Mouse (Mus musculus): ENCODE data around the gene Tm9sf4. TPM values are rescaled to one million over a fixed set of nuclear protein-coding genes. Genes with fewer than 3 reads are reported as not detected.

Tm9sf4 gene
- polyA plus RNA-seq, 1 experiment from 2014 or later: 77.9 TPM

DNA sequence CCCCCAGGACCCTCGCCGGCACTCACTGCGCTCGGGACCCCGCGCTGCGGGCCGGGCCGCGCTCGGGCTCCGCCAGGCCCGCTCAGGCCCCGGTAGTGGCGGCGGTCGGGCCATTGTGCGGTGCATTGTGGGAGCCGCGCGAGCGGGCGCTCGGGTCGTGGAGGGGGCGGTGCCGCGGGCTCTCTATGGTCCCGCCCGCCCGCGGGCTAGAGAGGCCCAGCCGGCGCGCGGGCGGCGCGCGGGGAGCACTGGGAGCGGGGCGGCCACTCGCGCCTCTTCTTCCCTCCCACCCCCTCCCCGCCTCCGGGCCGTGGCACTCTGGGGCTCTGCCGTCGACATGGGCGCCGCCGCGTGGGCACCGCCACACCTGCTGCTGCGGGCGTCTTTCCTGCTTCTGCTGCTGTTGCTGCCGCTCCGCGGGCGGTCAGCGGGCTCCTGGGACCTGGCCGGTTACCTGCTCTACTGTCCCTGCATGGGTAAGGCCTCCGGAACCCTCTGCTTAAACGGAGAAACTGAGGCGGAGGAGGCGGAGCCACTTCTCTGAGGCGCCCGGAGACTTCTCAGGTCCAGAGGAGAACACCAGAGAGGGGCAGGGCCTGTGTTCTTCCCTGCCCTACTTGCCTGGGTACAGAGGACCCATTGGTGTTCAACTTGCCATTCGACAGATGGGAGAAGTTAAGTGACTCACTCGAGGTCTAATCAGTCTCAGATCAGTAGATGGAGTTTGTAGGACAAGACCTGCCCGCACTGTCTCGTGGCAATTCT is 80.3 kb downstream of the Tm9sf4 start, which contains the start of the genes Plagl2 and Pofut1:
TSS of gene Plagl2 (minus strand) at position 177 of the 765 bp plus-strand sequence.
TSS of gene Pofut1 (plus strand) at position 284 of the 765 bp plus-strand sequence.
- peak within 1 kb of the TSS; percentile 87 for H3K27ac ChIP-seq (ENCODE audit: low read depth, low read length)
- WGBS: 1% methylated on average over 41 of the region's 72 CpGs
- peaks cover 3% of the 10 kb centered on the region for H3K4me1 ChIP-seq (replicated peaks; ENCODE audit: control insufficient read depth, insufficient read depth, low read length)
- peak within 1 kb of the TSS; percentile 98 for H3K4me3 ChIP-seq (ENCODE audit: low read depth, low read length)
- H3K4me2 ChIP-seq (replicated peaks; ENCODE audit: low read depth, low read length): peak within 1 kb of the TSS; percentile 85
- peak within 1 kb of the TSS; percentile 98 for H3K9ac ChIP-seq (ENCODE audit: low read depth, low read length)
- H3K9me3 ChIP-seq (ENCODE audit: control insufficient read depth, low read length): no peaks in the 10 kb centered on the region
- ATAC-seq (ENCODE audit: low FRiP score): peak; percentile 97
- H3K27me3 ChIP-seq (ENCODE audit: control insufficient read depth, insufficient read depth, low read length): no peaks in the 10 kb centered on the region
- no peaks in the 10 kb centered on the region for H3K36me3 ChIP-seq (ENCODE audit: control insufficient read depth, insufficient read depth, low read length)
- DNase-seq (ENCODE audit: low spot score): peak; percentile 95

GRCm38 (mm10) chr2:153242156-153242555 is 81.1 kb downstream of the Tm9sf4 start:
- H3K4me3 ChIP-seq (ENCODE audit: low read depth, low read length): peak overlapping the region; percentile 98
- H3K9ac ChIP-seq (ENCODE audit: low read depth, low read length): peak overlapping the region; percentile 98
- no peaks in the 10 kb centered on the region for H3K36me3 ChIP-seq (ENCODE audit: control insufficient read depth, insufficient read depth, low read length)
- DNase-seq (ENCODE audit: low spot score) (no peak), ATAC-seq (ENCODE audit: low FRiP score) (no peak)
- H3K4me1 ChIP-seq (replicated peaks; ENCODE audit: control insufficient read depth, insufficient read depth, low read length): peaks cover 3% of the 10 kb centered on the region
- H3K9me3 ChIP-seq (ENCODE audit: control insufficient read depth, low read length): no peaks in the 10 kb centered on the region
- peak overlapping the region; percentile 85 for H3K4me2 ChIP-seq (replicated peaks; ENCODE audit: low read depth, low read length)
- H3K27me3 ChIP-seq (ENCODE audit: control insufficient read depth, insufficient read depth, low read length): no peaks in the 10 kb centered on the region
- WGBS: 71% methylated on average over 6 of the region's 6 CpGs
- H3K27ac ChIP-seq (ENCODE audit: low read depth, low read length): no peak overlapping the region

GRCm38 (mm10) chr2:153249751-153250150 is 88.6 kb downstream of the Tm9sf4 start:
- no peak overlapping the region for H3K9ac ChIP-seq (ENCODE audit: low read depth, low read length)
- no peaks in the 10 kb centered on the region for H3K9me3 ChIP-seq (ENCODE audit: control insufficient read depth, low read length)
- H3K36me3 ChIP-seq (ENCODE audit: control insufficient read depth, insufficient read depth, low read length): peaks cover 3% of the 10 kb centered on the region; the same call in 1 of the 2 replicates
- DNase-seq (ENCODE audit: low spot score): no peak
- no peak for ATAC-seq (ENCODE audit: low FRiP score)
- no peak overlapping the region for H3K4me3 ChIP-seq (ENCODE audit: low read depth, low read length)
- 93% methylated on average over 5 of the region's 5 CpGs for WGBS
- H3K27me3 ChIP-seq (ENCODE audit: control insufficient read depth, insufficient read depth, low read length): no peaks in the 10 kb centered on the region
- H3K27ac ChIP-seq (ENCODE audit: low read depth, low read length): no peak overlapping the region
- H3K4me2 ChIP-seq (replicated peaks; ENCODE audit: low read depth, low read length): no peak overlapping the region
- no peaks in the 10 kb centered on the region for H3K4me1 ChIP-seq (replicated peaks; ENCODE audit: control insufficient read depth, insufficient read depth, low read length)

GRCm38 (mm10) chr2:153256604-153257003 is 95.5 kb downstream of the Tm9sf4 start:
- no peak for DNase-seq (ENCODE audit: low spot score)
- no peaks in the 10 kb centered on the region for H3K9me3 ChIP-seq (ENCODE audit: control insufficient read depth, low read length)
- H3K4me2 ChIP-seq (replicated peaks; ENCODE audit: low read depth, low read length): no peak overlapping the region
- no peak overlapping the region for H3K4me3 ChIP-seq (ENCODE audit: low read depth, low read length)
- no peak for ATAC-seq (ENCODE audit: low FRiP score)
- WGBS: 94% methylated on average over 2 of the region's 2 CpGs
- no peaks in the 10 kb centered on the region for H3K4me1 ChIP-seq (replicated peaks; ENCODE audit: control insufficient read depth, insufficient read depth, low read length)
- no peak overlapping the region for H3K9ac ChIP-seq (ENCODE audit: low read depth, low read length)
- H3K27me3 ChIP-seq (ENCODE audit: control insufficient read depth, insufficient read depth, low read length): no peaks in the 10 kb centered on the region
- H3K27ac ChIP-seq (ENCODE audit: low read depth, low read length): no peak overlapping the region
- H3K36me3 ChIP-seq (ENCODE audit: control insufficient read depth, insufficient read depth, low read length): no peaks in the 10 kb centered on the region

- Histone ChIP-seq H3K36me3 (ENCODE audit: control insufficient read depth, insufficient read depth, low read length) (0 out of 2 replicates have a peak, but pooled peaks cover 5% of the 10 kb centered on the region), H3K9me3 (ENCODE audit: control insufficient read depth, low read length) (no peaks in the 10 kb centered on the region), H3K9ac (ENCODE audit: low read depth, low read length) (no peak overlapping the region), H3K4me2 (replicated peaks; ENCODE audit: low read depth, low read length) (no peak overlapping the region), H3K4me1 (replicated peaks; ENCODE audit: control insufficient read depth, insufficient read depth, low read length) (no peaks in the 10 kb centered on the region), H3K4me3 (ENCODE audit: low read depth, low read length) (no peak overlapping the region), H3K27ac (ENCODE audit: low read depth, low read length) (no peak overlapping the region), H3K27me3 (ENCODE audit: control insufficient read depth, insufficient read depth, low read length) (no peaks in the 10 kb centered on the region)
- no peak for ATAC-seq (ENCODE audit: low FRiP score)
- 89% methylated on average over 12 of the region's 12 CpGs for WGBS
- no peak for DNase-seq (ENCODE audit: low spot score)
Observed at GRCm38 (mm10) chr2:153259030-153259863, 98.1 kb downstream of the Tm9sf4 start.

Other genes with a start within 250 kb of the Tm9sf4 start
- not detected in 2 replicates for gene Mylk2, start 250.0 kb upstream of the Tm9sf4 start, polyA plus RNA-seq (2014; fragmentation: Nextera tagmentation; extraction: Ambion mirVana)
- 1.7 and 1.9 TPM in 2 replicates for gene Foxs1, start 228.1 kb upstream of the Tm9sf4 start, polyA plus RNA-seq (2014; fragmentation: Nextera tagmentation; extraction: Ambion mirVana)
- gene Dusp15, start 209.6 kb upstream of the Tm9sf4 start, polyA plus RNA-seq (2014; fragmentation: Nextera tagmentation; extraction: Ambion mirVana): 1.4 and 2.3 TPM in 2 replicates
- 1.4 and 1.7 TPM in 2 replicates for gene Ttll9, start 198.8 kb upstream of the Tm9sf4 start, polyA plus RNA-seq (2014; fragmentation: Nextera tagmentation; extraction: Ambion mirVana)
- gene Pdrg1, start 145.9 kb upstream of the Tm9sf4 start, polyA plus RNA-seq (2014; fragmentation: Nextera tagmentation; extraction: Ambion mirVana): 71.1 and 96.5 TPM in 2 replicates
- gene Xkr7, start 129.5 kb upstream of the Tm9sf4 start, polyA plus RNA-seq (2014; fragmentation: Nextera tagmentation; extraction: Ambion mirVana): 0.45 and 0.81 TPM in 2 replicates
- 2.1 and 2.2 TPM in 2 replicates for gene Ccm2l, start 95.3 kb upstream of the Tm9sf4 start, polyA plus RNA-seq (2014; fragmentation: Nextera tagmentation; extraction: Ambion mirVana)
- gene Hck, start 52.8 kb upstream of the Tm9sf4 start, polyA plus RNA-seq (2014; fragmentation: Nextera tagmentation; extraction: Ambion mirVana): 2.0 and 2.4 TPM in 2 replicates
- 7.0 and 7.4 TPM in 2 replicates for gene Tspyl3, start 64.1 kb downstream of the Tm9sf4 start, polyA plus RNA-seq (2014; fragmentation: Nextera tagmentation; extraction: Ambion mirVana)
- gene Plagl2, start 80.1 kb downstream of the Tm9sf4 start, polyA plus RNA-seq (2014; fragmentation: Nextera tagmentation; extraction: Ambion mirVana): 26.9 and 27.1 TPM in 2 replicates
- gene Pofut1, start 80.2 kb downstream of the Tm9sf4 start, polyA plus RNA-seq (2014; fragmentation: Nextera tagmentation; extraction: Ambion mirVana): 6.0 and 8.4 TPM in 2 replicates
- 8.2 and 9.4 TPM in 2 replicates for gene Kif3b, start 130.1 kb downstream of the Tm9sf4 start, polyA plus RNA-seq (2014; fragmentation: Nextera tagmentation; extraction: Ambion mirVana)
- gene Asxl1, start 184.5 kb downstream of the Tm9sf4 start, polyA plus RNA-seq (2014; fragmentation: Nextera tagmentation; extraction: Ambion mirVana): 19.0 and 21.0 TPM in 2 replicates

Measured in hindbrain, embryonic 11.5 days (tissue).